Mouse (Mus musculus) testis, postnatal 10 days (tissue): ENCODE data around the gene Aldh1a2.

Source experiments
- DNase-seq: peaks from one replicate; pipeline ENCODE4 v3.0.0; 2021; ENCODE audit warnings: low spot score

Gene Aldh1a2

DNA sequence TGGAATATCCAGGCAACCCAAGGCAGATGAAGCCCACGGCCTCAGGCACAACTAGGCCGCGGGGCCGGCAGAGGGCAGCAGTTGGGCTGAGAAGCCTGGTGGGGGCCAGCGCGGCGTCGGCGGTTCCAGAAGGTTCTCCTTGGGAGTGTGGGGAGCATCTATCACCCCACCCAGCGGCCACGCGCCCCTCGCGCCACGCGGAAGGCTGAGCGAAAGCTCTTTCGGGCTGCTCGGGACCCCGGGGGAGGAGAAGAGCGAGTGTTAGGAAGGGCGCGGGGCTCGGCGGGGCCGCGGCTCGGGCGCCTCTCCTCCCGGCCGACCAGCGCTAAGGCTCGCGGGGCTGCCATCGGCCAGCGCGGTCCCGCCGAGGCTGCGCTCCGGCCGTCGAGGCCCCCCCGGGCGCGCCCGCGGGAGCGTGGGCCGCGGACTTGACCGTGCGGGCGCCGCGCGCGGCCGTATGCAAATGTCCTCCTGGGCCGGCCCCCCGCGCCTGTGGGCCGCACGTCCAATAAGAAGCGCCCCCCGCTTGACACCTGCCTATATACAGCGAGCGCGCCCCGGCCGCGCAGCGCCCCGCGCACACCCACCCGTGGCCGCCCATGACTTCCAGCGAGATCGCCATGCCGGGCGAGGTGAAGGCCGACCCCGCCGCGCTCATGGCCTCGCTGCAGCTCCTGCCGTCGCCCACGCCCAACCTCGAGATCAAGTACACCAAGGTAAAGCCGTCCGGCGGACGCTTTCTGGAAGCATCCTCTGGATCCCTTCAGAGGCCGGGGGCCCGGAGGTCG is at the start of gene Aldh1a2:
Aldh1a2 (plus strand) TSS at position 542 of the 788 bp plus-strand sequence.
- DNase-seq = peak; percentile 89

DNA sequence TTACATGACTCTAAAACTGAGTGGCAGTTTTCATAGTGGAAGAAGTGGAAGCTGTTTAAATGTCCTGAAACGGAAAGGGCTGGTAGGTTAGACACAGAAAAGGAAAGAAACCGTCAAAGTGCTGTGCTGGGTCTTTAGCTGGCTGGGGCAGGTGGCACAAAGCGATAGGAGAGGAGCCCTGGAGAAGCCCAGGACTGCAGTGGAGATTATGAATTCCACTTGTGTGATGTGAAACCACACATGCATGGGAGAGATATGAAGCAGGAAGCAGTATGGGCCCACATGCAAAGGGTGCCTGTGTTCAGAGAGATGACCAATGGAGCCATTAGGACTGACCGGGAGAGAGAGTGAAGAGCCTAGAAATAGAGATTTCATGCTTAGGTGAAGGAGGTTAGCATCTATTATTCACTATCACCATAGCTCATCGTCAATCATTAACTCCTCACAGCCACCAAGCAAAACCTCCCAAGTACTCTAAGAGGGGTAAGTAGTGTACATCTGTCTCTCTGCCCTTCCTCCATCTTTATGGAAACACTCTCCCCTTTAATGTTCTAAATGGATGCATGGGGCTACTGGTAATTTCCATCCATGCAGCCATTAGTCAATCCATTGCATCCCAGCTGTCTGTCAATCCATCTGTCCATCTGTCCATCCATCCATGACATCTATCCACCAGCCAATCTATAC is 49.4 kb upstream of the Aldh1a2 start:
- no peak for DNase-seq

- no peak for DNase-seq
These were observed 48.6 kb upstream of the Aldh1a2 start for GRCm38 (mm10) chr9:71166871-71167465.

DNA sequence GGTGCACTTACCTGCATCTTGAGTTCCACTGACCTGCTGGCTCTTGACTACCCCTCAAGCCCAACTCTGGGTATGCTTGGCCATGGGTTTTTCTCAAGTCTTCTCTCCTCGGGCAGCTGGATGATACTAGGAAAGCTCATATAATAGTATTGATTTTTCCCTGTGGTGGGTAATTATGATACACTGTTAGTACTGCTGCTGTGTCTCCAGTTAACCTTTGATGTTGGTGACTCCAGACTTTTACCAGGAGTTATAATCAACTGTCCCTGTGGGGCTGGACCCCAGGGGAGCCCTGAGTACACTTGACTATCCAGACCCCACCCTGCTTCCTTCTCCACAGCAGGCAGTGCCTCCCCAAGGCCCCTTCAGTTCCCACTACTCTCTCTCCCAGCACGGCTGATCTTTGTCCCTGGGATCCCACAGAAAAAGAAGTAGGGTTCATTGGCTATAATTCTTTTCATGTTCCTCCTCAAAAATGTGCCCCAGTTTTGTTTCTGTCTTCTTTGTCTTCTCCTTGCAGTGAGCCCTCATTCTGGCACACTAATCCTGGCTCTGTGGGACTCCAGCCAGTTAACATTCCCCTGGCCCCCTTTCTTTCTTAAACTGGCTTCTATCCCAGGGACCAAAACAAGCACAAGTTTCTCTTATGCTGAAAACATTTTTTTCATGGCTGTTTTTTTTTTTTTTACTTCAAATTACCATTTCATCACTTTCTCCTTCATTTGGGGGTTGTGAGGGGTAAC is 47.9 kb upstream of the Aldh1a2 start:
- no peak for DNase-seq

- DNase-seq = peak; percentile 49
These were observed 47.1 kb upstream of the Aldh1a2 start, which contains the start of gene Aqp9 for GRCm38 (mm10) chr9:71168511-71168910. Gene Aqp9 (minus strand): TSS chr9:71168682.

- no peak for DNase-seq
These were observed 42.1 kb upstream of the Aldh1a2 start for GRCm38 (mm10) chr9:71173533-71173932.

GRCm38 (mm10) chr9:71174316-71174975 is 41.1 kb upstream of the Aldh1a2 start:
- DNase-seq = no peak

DNA sequence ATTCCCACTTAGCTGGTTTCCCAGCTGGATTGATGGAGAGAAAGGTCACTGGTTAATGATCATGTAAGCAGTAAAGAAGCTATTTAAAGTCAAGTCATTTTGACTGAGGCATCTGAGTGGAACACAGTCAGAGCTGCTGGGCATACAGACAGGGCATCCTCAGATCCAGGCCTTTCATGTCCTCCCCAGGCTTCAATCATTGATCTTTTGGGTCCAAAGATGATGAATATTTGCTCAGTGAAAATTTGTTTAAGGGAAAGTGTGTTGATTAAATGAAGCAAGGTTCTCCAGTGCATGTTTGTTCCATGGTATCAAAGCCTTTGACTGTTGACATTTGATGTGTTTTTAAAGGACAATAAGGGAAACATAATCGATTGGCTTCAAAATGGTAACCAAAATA is 39.9 kb upstream of the Aldh1a2 start:
- DNase-seq = no peak

- no peak for DNase-seq
These were observed 36.2 kb upstream of the Aldh1a2 start for GRCm38 (mm10) chr9:71179276-71179896.

- DNase-seq = no peak
These were observed 35.5 kb upstream of the Aldh1a2 start for GRCm38 (mm10) chr9:71179964-71180700.

- no peak for DNase-seq
These were observed 30.3 kb upstream of the Aldh1a2 start for GRCm38 (mm10) chr9:71185285-71185684.

GRCm38 (mm10) chr9:71185823-71186222 is 29.8 kb upstream of the Aldh1a2 start:
- no peak for DNase-seq

- DNase-seq = no peak
These were observed 28.2 kb upstream of the Aldh1a2 start for GRCm38 (mm10) chr9:71187396-71187795.

DNA sequence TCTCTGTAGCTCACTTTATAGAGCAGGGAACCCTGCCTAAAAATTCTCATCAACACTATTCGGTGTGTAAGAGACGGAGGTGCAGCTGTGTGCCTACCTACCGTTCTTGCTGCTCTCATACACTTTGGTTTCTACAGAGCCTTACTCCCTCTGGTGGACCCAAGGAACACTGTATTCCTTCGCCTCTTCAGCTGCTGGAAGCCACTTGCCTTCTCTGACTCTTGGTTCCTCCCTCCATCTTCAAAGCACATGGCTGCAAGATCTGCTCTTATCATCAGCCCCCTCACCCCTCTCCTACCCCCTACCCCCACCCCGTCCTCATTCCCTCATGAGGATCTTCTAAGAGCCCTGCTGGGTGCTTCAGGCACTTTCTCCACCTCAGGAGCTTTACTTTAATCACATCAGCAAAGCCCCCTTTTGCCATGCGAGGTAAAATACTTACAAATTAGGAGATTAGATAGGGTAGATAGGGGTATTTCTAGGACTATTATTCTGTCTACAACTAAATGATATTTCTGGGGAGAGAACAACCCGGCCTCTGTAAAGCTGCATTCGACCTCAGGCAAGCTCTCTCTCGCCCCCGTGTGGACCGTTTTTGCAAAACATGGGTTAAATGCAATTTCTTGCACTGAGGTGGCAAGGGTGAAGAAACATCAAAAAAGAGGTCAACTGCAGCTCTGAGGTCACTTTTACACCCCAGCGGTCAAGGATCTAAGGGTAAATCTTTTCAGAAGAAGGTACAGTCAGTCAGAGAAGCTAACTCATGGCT is 26.8 kb upstream of the Aldh1a2 start:
- DNase-seq = peak; percentile 87

DNA sequence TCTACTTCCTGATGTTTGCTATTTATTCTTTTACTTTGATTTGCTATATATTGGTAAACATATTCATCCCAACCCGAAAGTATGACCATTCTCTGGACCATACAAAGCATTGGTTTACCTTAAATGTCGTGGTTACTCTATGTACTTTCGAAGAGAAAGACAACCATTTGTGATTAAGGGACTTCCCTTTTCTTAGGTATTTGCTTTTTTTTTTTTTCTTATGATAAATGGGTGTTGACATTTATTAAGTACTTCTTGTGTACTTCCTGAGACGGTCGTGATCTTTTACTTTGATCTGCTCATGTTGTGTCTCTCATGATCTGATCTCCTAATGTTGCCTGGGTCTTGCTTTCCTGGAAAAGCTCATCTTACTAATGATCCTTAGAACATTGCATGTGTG is 16.8 kb upstream of the Aldh1a2 start:
- no peak for DNase-seq

DNA sequence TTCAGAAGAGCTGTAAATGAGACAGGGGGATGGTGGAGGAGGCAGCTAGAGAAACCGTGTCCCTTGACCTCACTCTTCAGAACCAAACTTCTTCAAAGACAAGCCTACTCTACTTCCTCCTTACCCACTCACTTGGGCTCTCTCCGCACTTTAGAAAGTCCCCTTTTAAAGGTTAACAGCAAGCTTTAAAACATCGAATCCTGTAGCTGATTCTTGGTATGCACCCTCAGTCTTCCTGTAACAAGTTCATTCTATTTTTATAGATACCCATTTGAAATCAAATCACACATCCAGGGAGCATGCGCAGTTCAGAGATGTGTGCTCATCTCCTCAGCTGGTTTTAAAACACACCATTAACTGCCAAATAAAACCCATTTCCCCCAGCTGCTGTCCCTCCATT is 13.3 kb upstream of the Aldh1a2 start:
- no peak for DNase-seq

GRCm38 (mm10) chr9:71209299-71209698 is 6.3 kb upstream of the Aldh1a2 start:
- no peak for DNase-seq

DNA sequence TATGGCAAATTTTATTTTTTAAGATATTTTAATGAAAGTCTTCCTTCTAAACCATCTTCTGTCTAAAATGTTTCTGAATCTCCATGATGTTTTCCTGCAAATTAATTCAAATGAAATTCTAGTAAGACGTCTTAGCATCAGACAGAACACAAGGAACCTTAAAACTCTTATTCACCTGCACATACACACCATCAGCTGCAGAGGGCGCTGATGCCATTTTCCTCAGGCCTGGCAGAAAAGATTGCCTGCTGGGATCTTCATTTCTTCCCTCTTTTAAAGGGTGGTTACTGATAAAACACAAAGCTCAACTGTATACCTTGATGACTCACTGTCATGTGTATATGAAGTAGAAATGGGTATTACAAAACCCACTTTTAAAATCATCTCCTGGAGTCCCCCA is 4.7 kb upstream of the Aldh1a2 start:
- DNase-seq = peak; percentile 58

- DNase-seq = no peak
These were observed 2.0 kb upstream of the Aldh1a2 start for GRCm38 (mm10) chr9:71213636-71214035.
